Mouse (Mus musculus): ENCODE results near the gene Ccdc83. TPM values are rescaled to one million over a fixed set of nuclear protein-coding genes. Genes with fewer than 3 reads are reported as not detected.
"Not testable (repeated sequence)": the region's sequence is repeated elsewhere in the genome, so short reads cannot be mapped to it uniquely, and the experiment has no call there.

Ccdc83 gene
- total RNA-seq, 2 experiments from 2014 or later, result not detected

DNA sequence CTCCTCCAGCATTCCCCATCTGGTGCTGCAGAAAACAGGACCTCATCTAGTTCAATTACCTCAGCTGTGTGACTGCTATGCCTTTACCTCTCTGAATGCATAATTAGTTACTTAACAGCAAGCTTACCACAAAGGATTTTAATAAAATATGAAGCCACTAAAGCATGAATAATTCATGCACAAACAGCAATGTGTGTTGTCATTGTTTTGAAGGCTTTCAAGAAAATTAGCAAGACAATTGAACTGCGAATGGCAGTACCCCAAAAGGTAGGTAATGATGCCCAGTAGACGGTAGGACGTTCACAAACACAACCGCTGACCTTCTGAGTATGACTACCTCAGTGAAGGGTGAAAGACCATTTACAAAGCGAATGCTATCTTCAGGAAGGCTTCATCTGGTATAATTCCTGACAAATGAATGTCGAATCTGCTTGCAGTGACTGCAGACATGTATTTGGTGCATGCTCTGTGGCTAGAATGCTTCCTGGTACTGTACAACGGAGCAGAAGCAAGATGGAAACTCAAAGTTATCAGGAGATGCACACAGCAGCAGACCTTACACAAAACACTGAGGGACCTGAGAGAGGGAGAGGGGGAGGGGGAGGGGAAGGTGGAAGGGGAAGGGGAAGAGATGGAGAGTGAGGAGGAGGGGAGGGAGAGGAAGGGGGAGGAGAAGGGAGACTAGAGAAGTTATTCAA, 3.5 kb downstream of the Ccdc83 start:
- DNase-seq (ENCODE audit: low spot score in 2 of 2), result no peak

DNA sequence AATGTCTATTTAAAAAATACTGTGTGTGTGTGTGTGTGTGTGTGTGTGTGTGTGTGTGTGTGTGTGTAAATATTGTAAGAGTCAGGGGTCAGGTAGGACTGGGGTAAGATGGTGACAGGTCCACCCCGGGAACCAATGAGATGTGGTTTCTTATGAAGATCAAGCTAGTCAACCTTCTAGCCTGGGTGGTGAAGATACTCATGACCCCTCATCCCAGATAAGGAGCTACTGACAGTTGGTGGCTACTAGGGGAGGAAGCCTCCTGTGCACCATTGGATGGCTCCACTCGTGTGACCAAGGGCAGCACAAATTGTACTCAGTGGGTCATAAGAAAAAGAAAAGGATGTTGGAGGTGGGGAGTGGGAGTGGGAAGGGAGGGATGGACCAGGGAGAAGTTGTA, 5.7 kb downstream of the Ccdc83 start:
- no peak for DNase-seq (ENCODE audit: low spot score in 2 of 2)

DNA sequence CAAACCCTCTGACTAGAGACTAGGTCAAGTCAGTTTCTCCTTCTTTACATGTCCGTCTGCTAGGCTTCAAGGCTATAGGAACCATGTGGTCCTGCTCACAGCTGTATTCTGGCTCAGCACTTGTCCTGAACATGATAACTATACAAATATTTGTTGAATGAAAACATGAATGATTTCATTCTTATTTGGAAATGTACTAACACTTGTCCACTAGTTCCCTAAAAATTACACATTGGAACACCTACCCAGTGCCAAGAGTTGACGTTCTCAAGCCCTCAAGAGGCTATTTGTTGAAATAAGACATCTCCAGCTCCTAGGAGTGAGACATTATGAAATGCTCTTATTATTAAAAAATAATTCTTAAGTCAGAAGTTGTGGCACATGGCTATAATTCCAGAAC, 6.9 kb downstream of the Ccdc83 start:
- DNase-seq (ENCODE audit: low spot score in 2 of 2), result no peak

DNA sequence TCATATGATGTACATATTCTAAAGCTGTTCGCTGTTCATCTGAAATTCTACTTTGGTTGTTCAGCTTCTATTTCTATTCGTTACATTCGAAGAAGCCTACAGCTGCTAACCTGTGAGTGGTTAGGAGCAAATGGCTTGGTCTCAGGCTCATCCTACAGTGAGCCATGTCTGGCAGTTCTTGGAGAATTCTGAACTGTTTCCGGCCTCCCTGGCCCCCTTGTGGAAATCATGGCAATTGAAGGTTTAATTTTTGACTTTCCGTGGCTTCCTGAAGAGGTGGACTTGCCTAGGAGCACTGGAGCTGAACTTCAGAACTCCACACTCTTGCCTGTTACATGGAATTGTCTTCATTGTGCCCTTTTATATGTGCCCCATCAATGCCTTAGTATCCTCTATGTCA, 12.6 kb downstream of the Ccdc83 start:
- DNase-seq (ENCODE audit: low spot score in 2 of 2), result no peak

DNA sequence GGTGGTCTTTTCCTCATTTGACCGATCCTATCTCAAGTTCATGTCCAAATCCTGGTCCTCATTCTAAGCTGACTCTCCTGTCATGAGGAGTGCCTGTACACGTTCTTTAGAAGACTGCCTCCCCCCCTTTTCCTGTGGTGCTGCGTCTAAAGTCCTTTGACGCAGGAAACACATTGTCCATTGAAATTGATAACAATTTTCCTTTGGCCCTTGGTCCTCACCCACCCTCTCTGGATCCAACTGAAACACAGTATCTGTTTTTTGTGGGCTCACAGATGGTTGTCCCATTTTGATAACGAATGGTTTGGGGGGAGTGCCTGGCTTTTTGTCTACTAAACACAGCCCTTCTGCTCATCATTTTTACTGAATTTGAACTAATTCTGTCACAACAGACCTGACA, 21.9 kb downstream of the Ccdc83 start:
- DNase-seq (ENCODE audit: low spot score in 2 of 2), result no peak

DNA sequence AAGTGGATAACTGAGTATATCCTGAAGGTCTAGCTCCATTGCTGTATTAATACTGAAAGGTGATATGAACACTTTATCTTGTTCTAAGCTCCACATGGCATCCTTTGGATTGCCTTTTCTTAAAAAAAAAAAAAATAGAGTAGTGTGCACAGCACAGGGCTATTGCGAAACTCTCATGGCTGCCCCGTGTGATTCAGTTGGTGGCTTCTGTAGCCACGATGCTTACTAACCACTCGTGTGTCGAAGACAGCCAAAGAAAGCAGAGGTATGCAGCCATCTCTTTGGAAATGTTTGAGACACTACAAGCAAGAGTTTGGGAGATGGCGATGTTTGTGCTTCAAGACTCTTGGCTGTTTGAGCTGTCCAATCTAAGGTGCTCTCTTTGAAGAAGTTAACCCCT, 22.4 kb downstream of the Ccdc83 start:
- DNase-seq (ENCODE audit: low spot score in 2 of 2), result no peak

DNA sequence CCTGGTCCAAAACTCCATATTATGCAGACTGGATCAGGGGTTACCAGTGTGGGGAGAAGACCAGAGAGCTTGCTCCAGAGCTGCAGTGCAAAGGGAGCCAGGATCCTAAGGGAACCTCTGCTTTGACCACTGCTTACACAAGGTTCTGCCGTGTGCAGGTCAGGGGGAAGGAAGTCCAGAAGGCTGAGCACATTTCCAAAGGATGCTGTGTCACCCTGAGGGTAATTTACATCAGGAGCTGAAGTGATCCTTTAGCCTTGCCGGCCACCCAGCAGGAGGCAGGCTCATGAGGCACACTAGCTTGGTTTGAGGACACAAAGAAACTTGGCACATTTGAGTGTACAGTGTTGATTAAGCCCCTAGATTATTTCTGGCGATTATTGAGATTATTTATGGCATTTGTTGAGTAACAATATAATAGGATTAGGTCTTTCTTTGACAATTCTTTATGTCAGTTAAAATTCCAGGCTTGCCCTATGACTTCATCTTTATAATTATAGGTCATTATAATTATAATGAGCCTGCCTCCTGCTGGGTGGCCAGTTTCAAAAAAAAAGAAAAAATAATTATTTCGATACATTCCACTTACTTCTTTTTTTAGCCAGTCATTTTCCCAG, 29.2 kb downstream of the Ccdc83 start:
- no peak for DNase-seq (ENCODE audit: low spot score in 2 of 2)

DNA sequence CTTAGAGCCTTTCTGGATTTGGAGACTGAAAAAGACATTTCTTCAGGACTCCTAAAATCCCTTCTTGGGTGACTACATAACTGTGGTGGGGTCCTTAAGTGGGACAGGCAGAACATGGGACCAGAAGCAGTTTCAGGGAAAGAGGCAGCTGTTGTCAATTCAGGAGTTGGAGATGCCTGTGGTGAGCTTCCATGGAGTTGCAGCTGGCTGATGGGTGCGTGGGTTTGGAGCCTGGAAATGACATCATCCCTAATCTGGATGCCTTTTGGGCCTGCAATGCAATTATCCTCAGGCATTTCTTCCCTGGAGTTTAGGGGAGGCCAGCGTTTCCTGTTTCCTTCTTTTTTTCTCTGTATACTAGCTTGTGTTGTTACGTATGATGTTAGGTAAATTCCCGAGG, 31.7 kb downstream of the Ccdc83 start:
- no peak for DNase-seq (ENCODE audit: low spot score in 2 of 2)

DNA sequence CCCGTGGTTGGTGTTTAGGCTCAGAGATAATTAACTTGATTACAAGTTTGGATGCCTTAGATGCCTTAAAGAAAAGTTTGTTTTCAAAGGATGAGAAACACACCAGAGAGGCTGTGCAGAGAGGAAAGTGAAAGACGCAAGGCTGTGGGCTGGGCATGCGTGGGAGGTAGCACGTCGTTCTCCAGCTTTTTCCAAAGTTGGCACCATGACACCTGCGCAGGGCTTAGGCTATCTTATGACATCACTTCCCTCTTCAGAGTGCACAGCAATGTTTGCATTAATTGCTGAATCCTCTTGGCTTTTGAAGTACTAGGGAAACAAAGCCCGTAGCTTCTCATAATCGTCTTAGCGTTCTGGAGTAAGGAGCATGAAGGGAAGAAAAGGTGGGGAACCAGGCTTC, 34.1 kb downstream of the Ccdc83 start:
- no peak for DNase-seq (ENCODE audit: low spot score in 2 of 2)

DNA sequence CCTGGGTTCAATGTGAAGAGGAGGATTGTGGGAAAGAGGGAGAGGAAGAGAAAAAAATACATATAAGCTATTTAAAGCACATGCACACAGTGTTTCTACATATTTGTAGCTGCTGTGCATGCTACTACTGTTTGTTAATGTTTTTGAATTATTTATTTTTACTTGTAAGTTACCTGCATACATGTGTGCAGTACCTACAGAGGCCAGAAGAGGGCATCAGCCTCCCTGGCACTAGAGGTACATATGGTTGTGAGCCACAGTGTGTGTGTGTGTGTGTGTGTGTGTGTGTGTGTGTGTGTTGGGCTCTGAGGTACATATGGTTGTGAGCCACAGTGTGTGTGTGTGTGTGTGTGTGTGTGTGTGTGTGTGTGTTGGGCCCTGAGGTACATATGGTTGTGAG, 36.7 kb downstream of the Ccdc83 start:
- DNase-seq (ENCODE audit: low spot score in 2 of 2), result not testable (repeated sequence)

DNA sequence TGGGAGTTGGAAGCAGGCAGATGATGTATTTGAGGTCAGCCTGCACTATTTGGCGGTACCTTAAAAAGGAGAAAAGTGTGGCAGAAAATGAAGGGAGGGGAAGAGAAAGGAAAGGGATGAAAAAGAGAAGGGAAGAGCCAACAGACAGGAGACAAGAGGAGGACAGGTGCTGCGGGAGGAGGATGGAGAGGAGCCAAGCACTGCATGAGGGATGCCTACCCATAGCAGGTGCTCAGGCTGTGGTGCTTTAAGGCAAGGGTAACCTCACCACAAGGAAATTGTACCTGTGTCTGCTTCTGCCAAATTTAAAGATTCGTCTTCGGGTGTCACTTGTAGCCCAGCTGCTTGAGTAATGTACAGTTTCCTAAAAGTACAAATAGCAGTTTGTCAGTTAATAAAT, 37.5 kb downstream of the Ccdc83 start:
- no peak for DNase-seq (ENCODE audit: low spot score in 2 of 2)

DNA sequence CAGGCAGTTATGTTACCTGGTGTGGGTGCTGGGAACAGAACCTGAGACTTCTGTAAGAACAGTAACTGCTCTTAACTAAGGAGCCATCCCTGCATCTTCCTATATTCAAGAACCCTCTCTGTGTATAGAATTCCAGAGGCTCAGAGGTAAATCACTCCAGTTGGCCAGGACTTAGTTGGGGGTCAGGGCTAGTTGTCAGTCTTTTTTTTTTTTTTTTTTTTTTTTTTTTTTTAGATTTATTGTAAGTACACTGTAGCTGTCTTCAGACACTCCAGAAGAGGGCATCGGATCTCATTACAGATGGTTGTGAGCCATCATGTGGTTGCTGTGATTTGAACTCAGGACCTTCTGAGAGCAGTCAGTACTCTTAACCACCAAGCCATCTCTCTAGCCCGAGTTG, 44.1 kb downstream of the Ccdc83 start:
- no peak for DNase-seq (ENCODE audit: low spot score in 2 of 2)

DNA sequence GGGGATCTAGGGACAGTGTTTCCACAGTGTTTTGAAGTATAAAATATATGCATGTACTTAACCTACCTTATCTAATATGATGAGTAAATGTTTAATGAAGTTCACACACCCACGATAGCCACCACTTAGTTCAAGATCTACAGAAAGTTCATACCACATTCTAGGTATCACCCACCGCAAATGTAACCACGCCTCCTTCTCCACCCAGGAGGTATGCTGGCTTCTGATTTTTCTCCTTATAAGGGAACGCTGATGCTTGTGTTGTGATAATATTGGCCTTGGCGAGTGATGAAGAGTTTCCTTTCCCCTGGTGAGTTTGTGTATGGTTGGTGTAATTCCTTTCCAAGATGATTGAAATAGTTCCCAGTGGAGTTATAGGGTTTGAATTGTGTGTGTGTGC, 47.5 kb downstream of the Ccdc83 start:
- DNase-seq (ENCODE audit: low spot score in 2 of 2), result no peak

DNA sequence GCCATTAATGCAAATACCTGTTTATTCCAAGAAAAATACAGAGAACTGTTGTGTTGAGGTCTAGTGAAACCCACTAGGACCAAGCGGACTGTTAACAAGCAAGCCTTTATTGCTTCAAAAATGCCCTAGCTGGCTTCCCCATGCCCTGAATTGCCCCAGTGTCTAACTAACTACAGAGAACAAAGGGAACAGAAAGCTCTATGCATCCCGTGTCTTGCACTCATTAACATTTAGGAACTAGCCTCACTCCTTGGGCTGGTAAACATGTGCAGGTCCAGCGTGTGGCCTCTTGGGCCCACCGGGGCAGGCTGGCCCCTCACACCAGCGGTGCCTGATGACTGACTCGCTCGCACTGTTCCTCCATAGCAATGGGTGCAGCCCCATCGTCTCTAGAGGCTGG, 49.1 kb downstream of the Ccdc83 start:
- no peak for DNase-seq (ENCODE audit: low spot score in 2 of 2)

DNA sequence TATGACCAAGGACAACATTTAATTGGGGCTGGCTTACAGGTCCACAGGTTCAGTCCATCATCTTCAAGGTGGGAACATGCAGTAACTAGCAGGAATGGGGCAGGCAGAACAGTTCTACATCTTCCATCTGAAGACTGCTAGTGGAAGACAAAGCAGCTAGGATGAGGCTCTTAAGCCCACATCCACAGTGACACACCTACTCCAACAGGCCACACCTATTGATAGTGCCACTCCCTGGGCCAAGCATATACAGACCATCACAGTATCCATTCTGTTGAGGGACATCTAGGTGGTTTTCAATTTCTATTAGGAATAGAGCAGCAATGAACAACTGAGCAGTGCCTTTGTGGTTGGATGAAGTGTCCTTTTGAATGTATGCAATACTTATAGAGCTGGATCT, 54.6 kb downstream of the Ccdc83 start:
- DNase-seq (ENCODE audit: low spot score in 2 of 2), result no peak

DNA sequence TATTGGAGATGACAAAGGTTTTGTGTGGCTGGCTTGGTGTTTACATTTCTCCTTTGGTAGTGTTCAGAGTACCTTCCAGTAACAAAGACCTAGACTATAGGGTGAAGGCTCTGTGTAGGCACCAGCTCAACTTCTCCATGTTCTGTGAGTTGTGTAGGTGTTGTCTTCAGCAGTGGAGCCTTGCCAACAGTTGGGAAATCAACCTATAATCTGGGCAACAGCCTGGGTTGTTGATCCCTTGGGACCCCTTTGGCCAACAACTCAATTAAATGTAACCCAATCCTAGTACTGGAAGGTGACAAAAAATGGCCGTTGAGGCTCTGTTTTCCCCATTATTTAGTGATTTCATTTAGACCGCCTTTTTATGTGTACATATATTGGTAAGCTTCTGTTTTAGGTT, 55.5 kb downstream of the Ccdc83 start:
- no peak for DNase-seq (ENCODE audit: low spot score in 2 of 2)

DNA sequence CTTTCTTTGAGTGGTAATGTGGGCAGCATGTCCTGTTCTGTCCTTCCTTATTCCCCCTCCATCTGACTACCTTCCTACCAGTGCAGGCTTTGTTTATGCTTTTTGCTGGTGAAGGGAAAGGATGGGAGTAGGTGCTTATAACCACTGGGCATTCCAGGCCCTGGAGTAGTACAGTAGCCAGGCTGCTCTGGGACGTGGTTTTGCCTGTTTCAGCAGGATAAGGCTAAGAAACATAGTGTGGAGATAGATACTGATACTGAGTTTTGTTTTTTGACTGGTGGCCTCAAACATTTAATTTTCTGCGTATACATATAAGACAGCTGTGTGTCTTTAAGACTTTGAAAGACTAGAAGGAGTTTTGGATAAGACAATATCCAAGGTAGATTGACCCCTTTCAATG, 61.7 kb downstream of the Ccdc83 start:
- no peak for DNase-seq (ENCODE audit: low spot score in 2 of 2)

DNA sequence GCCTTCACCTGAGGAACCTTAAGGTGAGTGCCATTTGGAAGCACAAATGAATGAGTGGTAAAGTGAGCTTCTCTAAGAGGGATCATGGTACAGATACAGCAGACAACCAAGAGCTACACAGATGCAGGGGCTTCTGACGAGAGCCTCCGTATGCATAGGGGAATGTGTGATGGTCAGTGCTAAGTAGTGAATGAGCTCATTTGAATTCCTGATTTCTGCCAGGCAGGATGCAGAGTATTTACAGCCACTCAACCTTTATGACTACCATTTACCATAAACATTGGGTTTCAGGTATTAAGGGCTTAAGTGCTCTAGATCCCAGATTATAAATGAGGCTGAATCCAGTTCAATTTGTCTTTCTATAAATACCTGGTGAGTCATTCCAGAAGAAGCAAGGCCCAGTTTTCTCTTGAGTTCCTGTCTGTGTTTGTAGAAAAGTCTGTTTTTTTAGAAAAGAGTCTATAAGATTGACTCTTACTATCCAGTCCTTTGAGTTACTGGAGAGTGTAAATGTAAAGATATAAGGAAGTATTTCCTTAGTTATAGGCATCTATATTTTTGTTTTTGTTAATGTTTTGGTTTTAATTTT, 63.6 kb downstream of the Ccdc83 start:
- DNase-seq (ENCODE audit: low spot score in 2 of 2), result no peak

DNA sequence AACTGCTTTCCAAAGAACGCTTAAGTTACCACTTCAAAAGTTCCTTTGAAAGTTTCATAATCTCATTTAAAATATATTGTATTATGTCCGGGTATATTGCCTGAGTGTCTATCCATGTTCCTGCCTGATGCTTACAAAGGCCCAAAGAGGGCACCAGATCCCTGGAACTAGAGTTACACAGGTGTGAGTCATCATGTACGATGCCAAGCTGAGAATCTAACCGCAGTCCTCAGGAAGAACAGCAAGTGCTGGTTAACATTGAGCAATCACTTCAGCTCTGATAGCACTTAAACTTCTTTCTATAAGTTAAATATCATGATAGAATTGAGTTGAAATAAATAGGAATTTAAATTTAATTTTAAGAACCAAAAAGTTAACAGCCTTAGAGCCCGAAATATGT, 65.3 kb downstream of the Ccdc83 start:
- DNase-seq (ENCODE audit: low spot score in 2 of 2), result no peak

DNA sequence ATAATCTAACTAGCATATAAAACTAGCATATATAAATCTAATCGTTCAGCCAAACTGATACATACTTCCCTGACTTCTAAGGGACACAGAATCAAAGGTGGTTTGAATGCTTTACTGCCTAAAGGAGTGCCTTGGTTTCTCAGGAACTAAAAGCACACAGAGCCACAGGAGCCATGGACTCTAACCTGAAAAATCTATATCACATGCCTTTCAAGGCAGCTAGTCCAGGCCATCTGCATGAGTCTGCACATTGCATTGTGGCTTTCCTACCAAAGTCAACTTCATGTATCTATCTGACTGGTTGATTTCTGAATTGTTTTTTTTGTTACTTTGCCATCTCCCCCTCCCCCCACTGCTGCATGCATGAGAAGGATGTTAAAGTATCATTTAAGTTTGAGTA, 84.9 kb downstream of the Ccdc83 start:
- DNase-seq (ENCODE audit: low spot score in 2 of 2), result no peak

DNA sequence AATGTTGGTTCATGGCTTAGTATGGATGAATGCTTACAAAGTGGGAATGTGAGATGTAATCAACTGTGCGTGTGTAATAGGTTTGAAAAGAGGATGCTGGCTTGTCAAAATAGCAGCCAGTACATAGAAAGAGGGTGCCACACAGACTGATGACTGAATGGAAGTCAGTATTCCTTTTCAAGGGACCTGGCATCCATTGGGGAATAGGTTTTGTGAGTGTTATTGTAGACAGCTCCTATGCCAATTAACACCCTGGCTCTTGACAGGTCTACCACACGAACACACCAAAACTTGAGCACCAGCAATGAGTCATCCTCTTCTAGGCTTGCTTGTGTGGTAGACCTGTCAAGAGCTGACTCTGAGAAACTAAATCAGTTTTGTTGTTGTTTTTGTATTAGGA, 90.0 kb downstream of the Ccdc83 start:
- no peak for DNase-seq (ENCODE audit: low spot score in 2 of 2)

Data from adrenal gland, postnatal 4 days (tissue).